Mouse (Mus musculus) forebrain, embryonic 13.5 days (tissue): ENCODE data around the gene Acsl5. TPM values are rescaled to one million over a fixed set of nuclear protein-coding genes. Genes with fewer than 3 reads are reported as not detected.

ENCODE experiments used
- ATAC-seq: fragments of 200-750 bp; cut with Nextera tagmentation; 2 replicates; pipeline ENCODE4 v1.8.0; 2017
- H3K27ac ChIP-seq: fragments of 300-500 bp; sonication (generic); 2 replicates; pipeline ENCODE4 v1.5.1; 2015; ENCODE audit warnings: inconsistent platforms, mild to moderate bottlenecking, moderate library complexity
- H3K27me3 ChIP-seq: fragments of 300-500 bp; sonication (generic); 2 replicates; pipeline ENCODE4 v1.6.1; 2015; ENCODE audit warnings: mild to moderate bottlenecking, inconsistent platforms
- H3K36me3 ChIP-seq: fragments of 300-500 bp; sonication (generic); 2 replicates; pipeline ENCODE4 v1.6.1; 2015; ENCODE audit warnings: mild to moderate bottlenecking, inconsistent platforms; ENCODE audit not compliant: poor library complexity, severe bottlenecking
- H3K4me1 ChIP-seq: fragments of 300-500 bp; sonication (generic); 2 replicates; pipeline ENCODE4 v1.6.1; 2015; ENCODE audit warnings: inconsistent platforms
- H3K4me2 ChIP-seq: fragments of 300-500 bp; sonication (generic); 2 replicates; pipeline ENCODE4 v1.6.1; 2015; ENCODE audit warnings: inconsistent platforms, mild to moderate bottlenecking, moderate library complexity
- H3K4me3 ChIP-seq: fragments of 300-500 bp; sonication (generic); 2 replicates; pipeline ENCODE4 v1.5.1; 2015; ENCODE audit warnings: mild to moderate bottlenecking, inconsistent platforms
- H3K9ac ChIP-seq: fragments of 300-500 bp; sonication (generic); 2 replicates; pipeline ENCODE4 v1.6.1; 2015; ENCODE audit warnings: mild to moderate bottlenecking, inconsistent platforms
- H3K9me3 ChIP-seq: fragments of 300-500 bp; sonication (generic); replicated peaks from 2 replicates; pipeline ENCODE4 v1.6.1; 2016; ENCODE audit warnings: inconsistent platforms
- WGBS: fragments of 180-500 bp; shearing (Covaris S2); methylation state at CpG from one replicate; pipeline ENCODE4 v1.1.7; 2015; 5-methylcytosine and 5-hydroxymethylcytosine counted together
- polyA plus RNA-seq: library from polyadenylated mRNA; unstranded; fragments of >200 nt; fragmentation: Nextera tagmentation; extraction: Ambion mirVana; gene quantifications from 2 replicates; pipeline ENCODE4 v1.2.1, GENCODE M21; 2015

Gene Acsl5
- polyA plus RNA-seq, 1 experiment from 2014 or later, result 10.9 TPM

GRCm38 (mm10) chr19:55218741-55219221 is 33.0 kb upstream of the Acsl5 start:
- 9% methylated on average over 12 of the region's 12 CpGs for WGBS
- peak; percentile 9; the same call in 1 of the 2 replicates for ATAC-seq
- Histone ChIP-seq H3K36me3 (no peaks in the 10 kb centered on the region), H3K4me2 (peak overlapping the region; percentile 63), H3K9ac (peak overlapping the region; percentile 50), H3K4me1 (peaks cover 7% of the 10 kb centered on the region; the same call in 1 of the 2 replicates), H3K9me3 (no peaks in the 10 kb centered on the region), H3K27ac (no peak overlapping the region), H3K4me3 (peak overlapping the region; percentile 36), H3K27me3 (0 out of 2 replicates have a peak, but pooled peaks cover 5% of the 10 kb centered on the region)

- Histone ChIP-seq H3K36me3 (no peaks in the 10 kb centered on the region), H3K9me3 (no peaks in the 10 kb centered on the region), H3K9ac (0 out of 2 replicates have a peak overlapping the region, but pooled peaks have one; percentile 50), H3K4me1 (peaks cover 7% of the 10 kb centered on the region; the same call in 1 of the 2 replicates), H3K27ac (no peak overlapping the region), H3K4me3 (peak overlapping the region; percentile 36; the same call in 1 of the 2 replicates), H3K27me3 (0 out of 2 replicates have a peak, but pooled peaks cover 5% of the 10 kb centered on the region), H3K4me2 (peak overlapping the region; percentile 63)
- ATAC-seq, result no peak
- 79% methylated on average over 8 of the region's 8 CpGs for WGBS
Measured at GRCm38 (mm10) chr19:55219359-55219758, 32.4 kb upstream of the Acsl5 start.

- H3K4me3 ChIP-seq, result no peak overlapping the region
- H3K4me2 ChIP-seq, result no peak overlapping the region
- H3K9ac ChIP-seq, result no peak overlapping the region
- no peaks in the 10 kb centered on the region for H3K9me3 ChIP-seq
- H3K4me1 ChIP-seq, result peaks cover 7% of the 10 kb centered on the region; the same call in 1 of the 2 replicates
- no peak overlapping the region for H3K27ac ChIP-seq
- ATAC-seq, result no peak
- 83% methylated on average over 6 of the region's 6 CpGs for WGBS
- H3K36me3 ChIP-seq, result no peaks in the 10 kb centered on the region
- 0 out of 2 replicates have a peak, but pooled peaks cover 5% of the 10 kb centered on the region for H3K27me3 ChIP-seq
Measured at GRCm38 (mm10) chr19:55221208-55221607, 30.5 kb upstream of the Acsl5 start.

GRCm38 (mm10) chr19:55222268-55222667 is 29.5 kb upstream of the Acsl5 start:
- no peak overlapping the region for H3K4me3 ChIP-seq
- WGBS, result 90% methylated on average over 9 of the region's 9 CpGs
- no peak overlapping the region for H3K4me2 ChIP-seq
- H3K9me3 ChIP-seq, result no peaks in the 10 kb centered on the region
- H3K27me3 ChIP-seq, result 0 out of 2 replicates have a peak, but pooled peaks cover 5% of the 10 kb centered on the region
- H3K27ac ChIP-seq, result no peak overlapping the region
- H3K9ac ChIP-seq, result no peak overlapping the region
- peaks cover 7% of the 10 kb centered on the region; the same call in 1 of the 2 replicates for H3K4me1 ChIP-seq
- no peak for ATAC-seq
- no peaks in the 10 kb centered on the region for H3K36me3 ChIP-seq

- no peaks in the 10 kb centered on the region for H3K36me3 ChIP-seq
- 61% methylated on average over 5 of the region's 5 CpGs for WGBS
- no peaks in the 10 kb centered on the region for H3K27me3 ChIP-seq
- H3K4me3 ChIP-seq, result no peak overlapping the region
- H3K9me3 ChIP-seq, result no peaks in the 10 kb centered on the region
- H3K4me2 ChIP-seq, result no peak overlapping the region
- no peak overlapping the region for H3K9ac ChIP-seq
- ATAC-seq, result no peak
- H3K4me1 ChIP-seq, result no peaks in the 10 kb centered on the region
- no peak overlapping the region for H3K27ac ChIP-seq
Measured at GRCm38 (mm10) chr19:55226621-55227020, 25.1 kb upstream of the Acsl5 start.

- H3K4me2 ChIP-seq, result no peak overlapping the region
- WGBS, result 86% methylated on average over 7 of the region's 7 CpGs
Measured at GRCm38 (mm10) chr19:55227135-55227534, 24.6 kb upstream of the Acsl5 start.

GRCm38 (mm10) chr19:55231081-55231480 is 20.7 kb upstream of the Acsl5 start:
- H3K4me1 ChIP-seq, result no peaks in the 10 kb centered on the region
- ATAC-seq, result no peak
- WGBS, result 84% methylated on average over 10 of the region's 10 CpGs
- no peak overlapping the region for H3K4me3 ChIP-seq
- H3K27me3 ChIP-seq, result no peaks in the 10 kb centered on the region
- H3K9me3 ChIP-seq, result no peaks in the 10 kb centered on the region
- no peak overlapping the region for H3K9ac ChIP-seq
- H3K27ac ChIP-seq, result no peak overlapping the region
- H3K4me2 ChIP-seq, result no peak overlapping the region
- no peaks in the 10 kb centered on the region for H3K36me3 ChIP-seq

More at GRCm38 (mm10) chr19:55227135-55227534, 24.6 kb upstream of the Acsl5 start:
- no peaks in the 10 kb centered on the region for H3K9me3 ChIP-seq
- H3K9ac ChIP-seq, result no peak overlapping the region
- H3K27ac ChIP-seq, result no peak overlapping the region
- H3K4me3 ChIP-seq, result no peak overlapping the region
- ATAC-seq, result no peak
- H3K27me3 ChIP-seq, result no peaks in the 10 kb centered on the region
- H3K4me1 ChIP-seq, result no peaks in the 10 kb centered on the region
- H3K36me3 ChIP-seq, result no peaks in the 10 kb centered on the region

GRCm38 (mm10) chr19:55232136-55232535 is 19.6 kb upstream of the Acsl5 start:
- H3K9ac ChIP-seq, result no peak overlapping the region
- WGBS, result 75% methylated on average over 8 of the region's 8 CpGs
- no peak for ATAC-seq

GRCm38 (mm10) chr19:55236026-55236425 is 15.7 kb upstream of the Acsl5 start:
- H3K9me3 ChIP-seq, result no peaks in the 10 kb centered on the region
- H3K9ac ChIP-seq, result no peak overlapping the region
- H3K4me1 ChIP-seq, result no peaks in the 10 kb centered on the region
- 61% methylated on average over 2 of the region's 2 CpGs for WGBS
- no peaks in the 10 kb centered on the region for H3K27me3 ChIP-seq
- ATAC-seq, result no peak
- no peak overlapping the region for H3K4me2 ChIP-seq
- H3K27ac ChIP-seq, result no peak overlapping the region
- no peaks in the 10 kb centered on the region for H3K36me3 ChIP-seq
- no peak overlapping the region for H3K4me3 ChIP-seq

More at GRCm38 (mm10) chr19:55232136-55232535, 19.6 kb upstream of the Acsl5 start:
- H3K9me3 ChIP-seq, result no peaks in the 10 kb centered on the region
- H3K27me3 ChIP-seq, result no peaks in the 10 kb centered on the region
- H3K4me3 ChIP-seq, result no peak overlapping the region
- H3K4me1 ChIP-seq, result no peaks in the 10 kb centered on the region
- H3K4me2 ChIP-seq, result no peak overlapping the region
- H3K36me3 ChIP-seq, result no peaks in the 10 kb centered on the region
- no peak overlapping the region for H3K27ac ChIP-seq

- no peak for ATAC-seq
- no peaks in the 10 kb centered on the region for H3K27me3 ChIP-seq
- no peak overlapping the region for H3K4me2 ChIP-seq
- H3K9ac ChIP-seq, result no peak overlapping the region
- H3K27ac ChIP-seq, result no peak overlapping the region
- no peaks in the 10 kb centered on the region for H3K9me3 ChIP-seq
- 90% methylated on average over 5 of the region's 5 CpGs for WGBS
- H3K4me1 ChIP-seq, result no peaks in the 10 kb centered on the region
- H3K4me3 ChIP-seq, result no peak overlapping the region
- no peaks in the 10 kb centered on the region for H3K36me3 ChIP-seq
Measured at GRCm38 (mm10) chr19:55236564-55236963, 15.2 kb upstream of the Acsl5 start.

- 85% methylated on average over 6 of the region's 6 CpGs for WGBS
- Histone ChIP-seq H3K36me3 (no peaks in the 10 kb centered on the region), H3K9me3 (no peaks in the 10 kb centered on the region), H3K4me3 (no peak overlapping the region), H3K9ac (no peak overlapping the region), H3K27me3 (no peaks in the 10 kb centered on the region), H3K4me2 (no peak overlapping the region), H3K4me1 (no peaks in the 10 kb centered on the region), H3K27ac (no peak overlapping the region)
- ATAC-seq, result no peak
Measured at GRCm38 (mm10) chr19:55239766-55240426, 11.8 kb upstream of the Acsl5 start.

GRCm38 (mm10) chr19:55241186-55241645 is 10.5 kb upstream of the Acsl5 start, which contains the start of gene Gucy2g:
TSS of gene Gucy2g (minus strand) at chr19:55241236.
- Histone ChIP-seq H3K27me3 (no peaks in the 10 kb centered on the region), H3K9me3 (no peaks in the 10 kb centered on the region), H3K27ac (no peak within 1 kb of the TSS), H3K9ac (no peak within 1 kb of the TSS), H3K4me1 (no peaks in the 10 kb centered on the region), H3K36me3 (no peaks in the 10 kb centered on the region), H3K4me3 (no peak within 1 kb of the TSS), H3K4me2 (no peak within 1 kb of the TSS)
- ATAC-seq, result no peak
- WGBS, result 70% methylated on average over 6 of the region's 6 CpGs
